Mouse (Mus musculus) heart, embryonic 12.5 days (tissue): ENCODE data around the gene Pygm. TPM values are rescaled to one million over a fixed set of nuclear protein-coding genes. Genes with fewer than 3 reads are reported as not detected.

Experiments used
- ATAC-seq: fragments of 200-750 bp; cut with Nextera tagmentation; 2 replicates; pipeline ENCODE4 v1.8.0; 2017; ENCODE audit warnings: moderate TSS enrichment, moderate library complexity; ENCODE audit not compliant: insufficient number of reproducible peaks, low FRiP score
- H3K27ac ChIP-seq: fragments of 300-500 bp; sonication (generic); 2 replicates; pipeline ENCODE4 v1.5.1; 2016; ENCODE audit warnings: mild to moderate bottlenecking, moderate library complexity; ENCODE audit not compliant: poor library complexity, severe bottlenecking
- H3K27me3 ChIP-seq: fragments of 300-500 bp; sonication (generic); replicated peaks from 2 replicates; pipeline ENCODE4 v1.6.1; 2016; ENCODE audit warnings: mild to moderate bottlenecking, moderate library complexity
- H3K36me3 ChIP-seq: fragments of 300-500 bp; sonication (generic); 2 replicates; pipeline ENCODE4 v1.6.1; 2016; ENCODE audit warnings: mild to moderate bottlenecking, moderate library complexity
- H3K4me1 ChIP-seq: fragments of 300-500 bp; sonication (generic); replicated peaks from 2 replicates; pipeline ENCODE4 v1.6.1; 2016; ENCODE audit warnings: mild to moderate bottlenecking
- H3K4me2 ChIP-seq: fragments of 300-500 bp; sonication (generic); 2 replicates; pipeline ENCODE4 v1.6.1; 2016; ENCODE audit warnings: mild to moderate bottlenecking, moderate library complexity
- H3K4me3 ChIP-seq: fragments of 300-500 bp; sonication (generic); 2 replicates; pipeline ENCODE4 v1.5.1; 2016; ENCODE audit warnings: mild to moderate bottlenecking
- H3K9ac ChIP-seq: fragments of 300-500 bp; sonication (generic); 2 replicates; pipeline ENCODE4 v1.6.1; 2016; ENCODE audit warnings: mild to moderate bottlenecking, moderate library complexity
- H3K9me3 ChIP-seq: fragments of 300-500 bp; sonication (generic); replicated peaks from 2 replicates; pipeline ENCODE4 v1.6.1; 2016; ENCODE audit warnings: mild to moderate bottlenecking, moderate library complexity
- whole genome bisulfite sequencing: fragments of 180-500 bp; shearing (Covaris S2); methylation state at CpG from one replicate; pipeline ENCODE4 v1.1.7; 2016; 5-methylcytosine and 5-hydroxymethylcytosine counted together
- polyA plus RNA-seq: library from polyadenylated mRNA; unstranded; fragments of >200 nt; fragmentation: Nextera tagmentation; extraction: Ambion mirVana; gene quantifications from 2 replicates; pipeline ENCODE4 v1.2.1, GENCODE M21; 2016

The Pygm gene
- polyA plus RNA-seq, 1 experiment from 2014 or later: 224 TPM

DNA sequence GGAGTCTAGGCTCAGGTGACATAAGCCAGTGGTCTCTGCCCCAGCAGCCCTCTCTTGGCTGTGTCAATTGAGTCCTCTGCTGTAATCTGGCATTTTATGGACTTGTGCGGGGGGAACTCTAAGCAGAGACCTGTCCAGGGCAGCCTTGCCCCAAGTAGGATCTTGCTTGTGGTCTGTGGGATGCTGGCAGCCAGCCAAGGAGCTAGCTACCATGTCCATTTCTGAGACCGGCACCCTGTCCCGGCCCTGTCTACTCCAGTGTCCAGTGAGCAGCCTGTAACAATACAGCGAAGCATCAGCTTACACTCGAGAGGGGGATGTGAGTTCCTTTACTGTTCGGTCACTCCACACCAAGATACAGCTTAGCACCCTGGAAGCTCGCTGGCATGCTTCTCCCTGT lies 30.2 kb upstream of the Pygm start:
- no peak for ATAC-seq
- H3K4me1 ChIP-seq: peaks cover 27% of the 10 kb centered on the region
- peaks cover 30% of the 10 kb centered on the region for H3K36me3 ChIP-seq
- no peaks in the 10 kb centered on the region for H3K9me3 ChIP-seq
- H3K27me3 ChIP-seq: no peaks in the 10 kb centered on the region
- H3K4me3 ChIP-seq: no peak overlapping the region
- H3K4me2 ChIP-seq: no peak overlapping the region
- peak overlapping the region; percentile 17; the same call in 1 of the 2 replicates for H3K9ac ChIP-seq
- WGBS: 74% methylated on average over 7 of the region's 7 CpGs
- no peak overlapping the region for H3K27ac ChIP-seq

DNA sequence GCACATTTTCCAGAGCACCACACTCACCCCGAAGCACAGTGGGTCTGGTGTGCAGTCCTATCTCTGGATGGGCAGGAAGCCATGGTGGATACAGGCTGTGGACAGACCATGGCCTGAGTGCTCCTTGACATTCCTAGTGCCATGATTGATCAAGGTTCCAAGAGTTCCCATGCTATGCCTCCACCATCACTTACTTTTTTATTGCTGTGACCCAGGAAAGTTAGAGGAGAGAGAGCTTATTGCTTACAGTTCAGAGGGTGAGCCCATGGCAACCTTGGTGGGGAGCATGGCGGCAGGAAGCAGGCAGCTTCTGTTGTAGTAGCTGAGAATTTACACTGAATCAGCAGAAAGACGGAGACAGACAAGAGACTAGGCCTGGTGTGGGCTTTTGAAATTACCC lies 22.9 kb upstream of the Pygm start:
- ATAC-seq: no peak
- Histone ChIP-seq H3K27ac (no peak overlapping the region), H3K9me3 (no peaks in the 10 kb centered on the region), H3K27me3 (no peaks in the 10 kb centered on the region), H3K36me3 (peaks cover 17% of the 10 kb centered on the region), H3K4me1 (peaks cover 10% of the 10 kb centered on the region), H3K9ac (no peak overlapping the region), H3K4me2 (no peak overlapping the region), H3K4me3 (no peak overlapping the region)
- WGBS: 93% methylated on average over 3 of the region's 3 CpGs

DNA sequence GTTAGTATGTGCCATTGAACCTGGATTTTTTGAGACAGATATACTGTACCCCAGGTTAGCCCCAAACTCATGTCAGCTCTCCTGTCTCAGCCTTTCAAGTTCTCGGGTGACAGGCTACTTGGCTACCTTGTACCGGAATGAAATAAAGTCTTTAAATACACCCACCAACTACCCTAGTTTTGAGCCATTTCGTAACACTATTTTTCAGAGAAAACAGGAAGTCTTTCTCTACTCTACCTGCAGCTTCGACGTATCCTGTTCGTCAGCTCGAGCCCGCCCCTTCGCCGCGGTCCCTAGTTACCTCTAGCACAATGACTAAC lies 21.1 kb upstream of the Pygm start:
- Histone ChIP-seq H3K4me1 (peaks cover 21% of the 10 kb centered on the region), H3K27me3 (no peaks in the 10 kb centered on the region), H3K27ac (peak overlapping the region; percentile 53; the same call in 1 of the 2 replicates), H3K4me2 (peak overlapping the region; percentile 96), H3K9me3 (no peaks in the 10 kb centered on the region), H3K36me3 (peaks cover 34% of the 10 kb centered on the region), H3K9ac (peak overlapping the region; percentile 42; the same call in 1 of the 2 replicates), H3K4me3 (peak overlapping the region; percentile 88)
- WGBS: 1% methylated on average over 11 of the region's 11 CpGs
- no peak for ATAC-seq

DNA sequence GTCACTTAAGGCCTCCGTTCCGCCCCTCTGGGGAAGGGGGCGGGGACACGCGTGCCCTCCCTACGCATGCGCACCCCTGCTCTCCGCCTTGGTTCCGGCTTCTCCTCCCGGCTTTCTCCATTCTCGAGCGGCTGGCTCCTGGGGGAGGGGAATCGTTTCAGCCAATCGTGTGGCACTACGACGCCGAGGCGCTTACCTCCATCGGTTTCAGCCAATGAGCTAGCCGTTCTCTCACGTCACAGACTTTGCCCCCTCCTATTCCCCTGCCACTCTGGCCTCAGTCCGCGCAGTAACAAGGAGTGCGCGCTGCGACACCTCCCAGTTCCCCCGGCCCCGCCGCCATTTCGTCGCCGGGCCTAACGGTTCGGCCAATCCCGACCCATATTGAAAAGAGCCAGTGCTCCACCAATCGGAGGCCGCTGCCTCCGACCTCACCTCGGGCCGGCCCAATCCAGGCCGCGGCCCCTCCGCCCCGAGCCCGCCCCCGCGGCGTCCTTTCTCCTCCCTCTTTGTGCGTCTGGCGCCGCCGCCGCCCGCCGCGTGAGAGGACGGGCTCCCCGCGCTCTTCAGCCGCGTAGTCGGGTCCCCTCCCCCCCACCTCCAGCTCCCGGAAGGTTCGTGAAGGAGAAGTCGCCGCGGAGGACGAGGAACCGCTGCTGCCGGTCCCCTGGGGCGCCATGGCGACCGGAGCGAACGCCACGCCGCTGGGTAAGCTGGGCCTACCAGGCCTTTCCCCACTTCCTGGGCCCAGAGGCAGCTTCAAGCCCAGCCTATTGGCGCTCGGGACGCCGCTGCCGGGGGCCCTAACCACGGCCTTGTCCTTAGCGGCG lies 20.6 kb upstream of the Pygm start, which contains the start of gene Sf1:
Gene Sf1, plus strand, starts transcription at position 280 of the 830 bp plus-strand sequence.
- Histone ChIP-seq H3K4me2 (peak within 1 kb of the TSS; percentile 96), H3K9ac (peak within 1 kb of the TSS; percentile 99), H3K4me3 (peak within 1 kb of the TSS; percentile 88), H3K27me3 (no peaks in the 10 kb centered on the region), H3K36me3 (peaks cover 37% of the 10 kb centered on the region), H3K4me1 (peaks cover 21% of the 10 kb centered on the region), H3K9me3 (no peaks in the 10 kb centered on the region), H3K27ac (peak within 1 kb of the TSS; percentile 96)
- WGBS: under 1% methylated on average over 78 of the region's 85 CpGs
- ATAC-seq: peak; percentile 96

DNA sequence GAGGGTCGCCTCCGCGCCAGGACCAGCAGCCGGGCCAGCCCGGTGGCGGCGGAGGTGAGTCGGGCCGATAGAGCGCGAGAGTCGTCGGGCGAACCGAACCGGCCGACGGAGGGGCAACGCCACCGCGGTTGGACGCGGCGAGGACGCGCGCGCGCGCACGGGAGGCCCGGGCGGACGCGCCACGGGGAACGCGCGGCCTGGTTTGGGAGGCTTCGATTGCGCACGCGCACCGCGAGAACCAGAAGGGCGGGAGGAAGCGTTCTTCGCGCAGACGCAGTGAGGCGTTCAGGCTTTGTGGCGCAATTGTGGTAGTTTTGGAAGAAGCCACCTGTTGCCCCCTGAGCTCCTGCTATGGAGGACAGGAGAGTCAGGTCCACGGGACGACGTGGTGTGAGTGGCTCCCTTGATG lies 19.9 kb upstream of the Pygm start:
- under 1% methylated on average over 55 of the region's 55 CpGs for WGBS
- H3K4me1 ChIP-seq: peaks cover 21% of the 10 kb centered on the region
- peak overlapping the region; percentile 96 for H3K4me2 ChIP-seq
- peaks cover 39% of the 10 kb centered on the region for H3K36me3 ChIP-seq
- ATAC-seq: no peak
- peak overlapping the region; percentile 88 for H3K4me3 ChIP-seq
- H3K9me3 ChIP-seq: no peaks in the 10 kb centered on the region
- no peaks in the 10 kb centered on the region for H3K27me3 ChIP-seq
- H3K27ac ChIP-seq: peak overlapping the region; percentile 96
- peak overlapping the region; percentile 99 for H3K9ac ChIP-seq

DNA sequence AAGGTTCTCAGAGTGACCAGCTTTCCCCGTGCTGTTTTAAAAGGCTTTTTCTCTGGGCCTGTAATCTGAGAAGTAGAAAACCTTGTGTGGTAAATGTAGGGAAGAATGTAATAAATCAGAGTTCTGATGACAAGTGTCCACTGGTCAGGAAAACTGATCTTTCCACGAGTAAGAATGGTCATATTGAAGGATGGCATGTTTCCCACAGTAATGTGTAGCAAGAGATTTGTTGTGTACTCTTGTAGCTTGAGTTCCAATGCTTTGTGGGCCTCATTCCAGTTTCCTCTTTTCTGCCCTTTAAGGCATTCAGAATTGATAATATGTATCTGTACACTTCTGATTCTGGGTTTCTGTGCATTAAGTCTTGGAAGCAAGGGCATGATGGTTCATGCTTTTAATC lies 19.4 kb upstream of the Pygm start:
- Histone ChIP-seq H3K9ac (peak overlapping the region; percentile 99), H3K27me3 (no peaks in the 10 kb centered on the region), H3K4me3 (peak overlapping the region; percentile 88), H3K36me3 (peaks cover 44% of the 10 kb centered on the region), H3K27ac (peak overlapping the region; percentile 96; the same call in 1 of the 2 replicates), H3K4me2 (peak overlapping the region; percentile 96), H3K9me3 (no peaks in the 10 kb centered on the region), H3K4me1 (peaks cover 21% of the 10 kb centered on the region)
- ATAC-seq: no peak
- 1% methylated on average over 2 of the region's 2 CpGs for WGBS

DNA sequence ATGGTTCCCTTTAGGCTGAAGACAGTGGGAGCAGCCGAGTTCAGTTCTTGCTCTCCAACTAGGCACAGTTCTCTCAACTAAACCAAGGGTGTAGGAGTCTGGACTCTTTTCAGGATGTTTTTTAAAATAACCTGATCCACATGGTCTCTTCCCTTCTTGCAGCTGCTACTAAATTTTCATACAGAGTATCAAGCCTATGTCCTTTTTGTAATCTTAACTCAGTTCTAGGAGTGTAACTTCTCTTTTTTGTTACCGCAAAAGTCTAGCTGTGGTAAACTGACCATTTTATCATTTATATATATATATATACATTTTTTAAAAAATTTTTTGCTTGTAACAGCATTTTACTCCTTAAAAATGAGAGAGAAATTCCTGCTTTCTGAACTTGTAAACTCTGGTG lies 14.0 kb upstream of the Pygm start:
- no peak overlapping the region for H3K4me2 ChIP-seq
- no peak overlapping the region for H3K4me3 ChIP-seq
- no peaks in the 10 kb centered on the region for H3K9me3 ChIP-seq
- no peak overlapping the region for H3K9ac ChIP-seq
- ATAC-seq: no peak
- H3K27me3 ChIP-seq: no peaks in the 10 kb centered on the region
- no peak overlapping the region for H3K27ac ChIP-seq
- WGBS: 90% methylated on average over 2 of the region's 2 CpGs
- peaks cover 24% of the 10 kb centered on the region for H3K4me1 ChIP-seq
- peaks cover 89% of the 10 kb centered on the region for H3K36me3 ChIP-seq

DNA sequence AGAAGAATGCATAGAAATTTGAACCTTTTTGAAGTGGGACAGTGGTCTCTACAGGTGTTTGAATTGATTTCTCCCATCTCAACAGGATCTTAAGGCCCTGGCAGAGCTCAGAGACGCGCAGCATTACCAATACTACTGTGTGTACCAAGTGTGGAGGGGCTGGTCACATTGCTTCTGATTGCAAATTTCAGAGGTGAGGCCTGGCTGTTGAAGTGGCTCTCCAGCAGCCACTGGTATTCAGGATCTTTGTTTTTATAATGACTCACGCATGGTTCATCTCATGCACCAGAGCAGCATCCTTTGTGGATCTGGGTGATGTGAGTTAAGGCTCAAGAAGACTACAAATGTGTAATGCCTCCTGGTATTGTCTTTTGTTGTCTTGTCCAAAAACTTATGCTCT lies 11.8 kb upstream of the Pygm start:
- Histone ChIP-seq H3K27ac (no peak overlapping the region), H3K27me3 (no peaks in the 10 kb centered on the region), H3K4me1 (peaks cover 12% of the 10 kb centered on the region), H3K36me3 (peaks cover 93% of the 10 kb centered on the region), H3K9ac (no peak overlapping the region), H3K4me3 (no peak overlapping the region), H3K9me3 (no peaks in the 10 kb centered on the region), H3K4me2 (no peak overlapping the region)
- no peak for ATAC-seq
- WGBS: 88% methylated on average over 3 of the region's 3 CpGs

DNA sequence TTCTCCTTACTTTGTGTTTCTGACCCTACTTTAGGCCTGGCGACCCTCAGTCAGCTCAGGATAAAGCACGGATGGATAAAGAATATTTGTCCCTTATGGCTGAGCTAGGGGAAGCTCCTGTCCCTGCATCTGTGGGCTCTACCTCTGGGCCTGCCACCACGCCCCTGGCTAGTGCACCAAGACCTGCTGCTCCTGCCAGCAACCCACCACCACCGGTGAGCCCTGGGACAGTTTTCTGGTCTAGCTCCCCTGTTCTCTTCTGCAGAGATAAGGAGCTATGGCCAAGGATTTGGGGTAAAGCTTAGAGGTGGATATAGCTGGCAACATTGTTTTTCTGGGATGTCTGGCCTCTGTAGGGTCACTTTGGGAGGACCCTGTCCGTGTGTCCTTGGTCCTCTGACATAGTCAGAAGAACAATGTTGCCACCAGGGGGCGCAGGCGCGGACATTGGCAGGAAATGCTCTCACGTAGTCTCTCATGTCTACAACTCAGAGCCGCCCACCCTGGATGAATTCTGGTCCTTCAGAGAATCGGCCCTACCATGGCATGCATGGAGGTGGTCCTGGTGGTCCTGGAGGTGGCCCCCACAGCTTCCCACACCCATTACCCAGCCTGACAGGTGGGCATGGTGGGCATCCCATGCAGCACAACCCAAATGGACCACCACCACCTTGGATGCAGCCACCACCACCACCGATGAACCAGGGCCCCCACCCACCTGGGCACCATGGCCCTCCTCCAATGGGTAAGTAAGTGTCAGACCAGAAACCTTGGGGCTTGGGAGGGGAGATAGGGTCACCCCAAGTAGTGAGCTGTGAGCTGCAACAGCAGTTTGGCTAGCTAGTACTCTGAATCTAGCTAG lies 10.4 kb upstream of the Pygm start:
- H3K4me1 ChIP-seq: peaks cover 15% of the 10 kb centered on the region
- H3K36me3 ChIP-seq: peaks cover 94% of the 10 kb centered on the region
- H3K27me3 ChIP-seq: no peaks in the 10 kb centered on the region
- WGBS: 61% methylated on average over 12 of the region's 12 CpGs
- H3K27ac ChIP-seq: peak overlapping the region; percentile 17; the same call in 1 of the 2 replicates
- no peak overlapping the region for H3K9ac ChIP-seq
- ATAC-seq: 0 out of 2 replicates have a peak, but pooled peaks have one; percentile 47
- no peak overlapping the region for H3K4me3 ChIP-seq
- H3K9me3 ChIP-seq: no peaks in the 10 kb centered on the region
- no peak overlapping the region for H3K4me2 ChIP-seq

DNA sequence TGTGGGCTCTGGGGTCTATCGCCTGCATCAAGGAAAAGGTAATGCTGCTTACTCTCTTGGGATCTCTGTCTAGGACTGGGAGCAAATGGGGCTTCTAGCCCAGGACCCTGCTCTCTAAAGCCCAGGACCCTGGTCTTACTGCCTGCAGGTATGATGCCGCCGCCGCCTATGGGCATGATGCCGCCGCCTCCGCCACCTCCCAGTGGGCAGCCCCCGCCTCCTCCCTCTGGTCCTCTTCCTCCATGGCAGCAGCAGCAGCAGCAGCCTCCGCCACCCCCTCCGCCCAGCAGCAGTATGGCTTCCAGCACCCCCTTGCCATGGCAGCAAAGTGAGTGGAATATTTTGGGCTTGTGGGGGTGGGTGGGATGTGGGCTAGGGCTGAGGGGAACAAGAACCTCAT lies 9.6 kb upstream of the Pygm start:
- Histone ChIP-seq H3K4me1 (peaks cover 15% of the 10 kb centered on the region), H3K9ac (no peak overlapping the region), H3K27me3 (no peaks in the 10 kb centered on the region), H3K4me3 (no peak overlapping the region), H3K36me3 (peaks cover 94% of the 10 kb centered on the region), H3K9me3 (no peaks in the 10 kb centered on the region), H3K4me2 (no peak overlapping the region), H3K27ac (no peak overlapping the region)
- WGBS: 96% methylated on average over 10 of the region's 10 CpGs
- ATAC-seq: no peak
